Mouse (Mus musculus): ENCODE results near the gene Gria1. TPM values are rescaled to one million over a fixed set of nuclear protein-coding genes. Genes with fewer than 3 reads are reported as not detected.
A peak's percentile ranks its signal among the peaks of the same experiment; 100 is the strongest.

The Gria1 gene
- polyA plus RNA-seq, 1 experiment from 2014 or later, result 2.5 TPM

DNA sequence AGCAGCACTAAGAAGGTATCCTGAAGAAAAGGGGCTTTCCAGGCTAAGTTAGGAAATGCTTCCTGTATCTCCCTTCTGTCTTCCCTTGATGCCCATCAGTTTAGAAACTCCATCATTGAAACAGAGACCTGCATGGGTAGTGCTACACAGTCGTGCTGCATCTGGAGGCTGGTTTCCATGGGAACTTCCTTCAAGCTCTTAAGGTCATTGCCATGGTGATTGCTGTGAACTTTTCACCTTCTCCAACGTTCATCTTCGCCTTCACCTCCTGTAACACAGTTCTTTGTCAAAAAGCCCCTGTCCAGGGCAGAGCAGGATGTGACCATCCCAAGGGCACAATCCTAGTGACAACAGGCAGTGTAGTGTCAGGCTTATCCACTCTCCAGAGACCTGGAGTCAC lies 228.6 kb downstream of the Gria1 start:
- no peaks in the 10 kb centered on the region for H3K36me3 ChIP-seq (ENCODE audit: control insufficient read depth, insufficient read depth, low read length)
- no peak overlapping the region for H3K4me2 ChIP-seq (ENCODE audit: low read depth, low read length)
- H3K27me3 ChIP-seq (replicated peaks; ENCODE audit: control insufficient read depth, insufficient read depth, low read length), result no peaks in the 10 kb centered on the region
- no peak overlapping the region for H3K27ac ChIP-seq (replicated peaks; ENCODE audit: low read depth, low read length)
- H3K9me3 ChIP-seq (ENCODE audit: control insufficient read depth, low read length), result no peaks in the 10 kb centered on the region
- no peak overlapping the region for H3K4me3 ChIP-seq (ENCODE audit: low read depth, low read length)
- no peak for DNase-seq (ENCODE audit: low spot score)
- ATAC-seq (ENCODE audit: low read depth), result no peak
- WGBS, result 29% methylated on average over 3 of the region's 3 CpGs
- no peak overlapping the region for H3K9ac ChIP-seq (ENCODE audit: low read depth, low read length)
- no peaks in the 10 kb centered on the region for H3K4me1 ChIP-seq (ENCODE audit: control insufficient read depth, insufficient read depth, low read length)

GRCm38 (mm10) chr11:57243835-57244234 lies 232.6 kb downstream of the Gria1 start:
- ATAC-seq (ENCODE audit: low read depth), result no peak
- H3K9me3 ChIP-seq (ENCODE audit: control insufficient read depth, low read length), result no peaks in the 10 kb centered on the region
- no peak overlapping the region for H3K27ac ChIP-seq (replicated peaks; ENCODE audit: low read depth, low read length)
- H3K9ac ChIP-seq (ENCODE audit: low read depth, low read length), result no peak overlapping the region
- no peak for DNase-seq (ENCODE audit: low spot score)
- no peaks in the 10 kb centered on the region for H3K27me3 ChIP-seq (replicated peaks; ENCODE audit: control insufficient read depth, insufficient read depth, low read length)
- H3K36me3 ChIP-seq (ENCODE audit: control insufficient read depth, insufficient read depth, low read length), result no peaks in the 10 kb centered on the region
- H3K4me3 ChIP-seq (ENCODE audit: low read depth, low read length), result no peak overlapping the region
- H3K4me2 ChIP-seq (ENCODE audit: low read depth, low read length), result no peak overlapping the region
- no peaks in the 10 kb centered on the region for H3K4me1 ChIP-seq (ENCODE audit: control insufficient read depth, insufficient read depth, low read length)

- Histone ChIP-seq H3K4me1 (ENCODE audit: control insufficient read depth, insufficient read depth, low read length) (no peaks in the 10 kb centered on the region), H3K9me3 (ENCODE audit: control insufficient read depth, low read length) (no peaks in the 10 kb centered on the region), H3K27ac (replicated peaks; ENCODE audit: low read depth, low read length) (no peak overlapping the region), H3K4me2 (ENCODE audit: low read depth, low read length) (no peak overlapping the region), H3K9ac (ENCODE audit: low read depth, low read length) (no peak overlapping the region), H3K36me3 (ENCODE audit: control insufficient read depth, insufficient read depth, low read length) (no peaks in the 10 kb centered on the region), H3K4me3 (ENCODE audit: low read depth, low read length) (no peak overlapping the region), H3K27me3 (replicated peaks; ENCODE audit: control insufficient read depth, insufficient read depth, low read length) (no peaks in the 10 kb centered on the region)
- 80% methylated on average over 6 of the region's 6 CpGs for WGBS
- DNase-seq (ENCODE audit: low spot score) (no peak), ATAC-seq (ENCODE audit: low read depth) (no peak)
Observed at GRCm38 (mm10) chr11:57244543-57244942, 233.4 kb downstream of the Gria1 start.

DNA sequence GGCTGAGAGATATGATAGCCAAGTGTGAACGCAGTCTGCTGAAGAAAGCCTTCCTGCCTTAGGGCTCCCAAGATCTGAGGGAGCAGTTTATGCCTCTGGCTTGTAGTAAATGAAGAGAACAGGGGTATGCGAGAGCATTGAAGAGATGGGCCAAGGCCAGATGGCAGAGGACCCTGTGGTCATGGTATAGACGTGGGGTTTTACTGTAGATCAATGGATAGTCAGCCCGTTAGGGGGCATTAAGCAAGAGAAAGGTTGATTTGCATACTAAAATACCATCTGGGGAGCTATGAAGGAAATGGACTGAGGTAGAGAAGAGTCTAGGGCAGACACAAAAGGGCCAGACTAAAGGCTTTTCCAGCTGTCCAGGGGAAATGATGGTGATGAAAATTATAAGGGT lies 237.7 kb downstream of the Gria1 start:
- Histone ChIP-seq H3K4me3 (ENCODE audit: low read depth, low read length) (no peak overlapping the region), H3K27ac (replicated peaks; ENCODE audit: low read depth, low read length) (no peak overlapping the region), H3K36me3 (ENCODE audit: control insufficient read depth, insufficient read depth, low read length) (no peaks in the 10 kb centered on the region), H3K4me1 (ENCODE audit: control insufficient read depth, insufficient read depth, low read length) (no peaks in the 10 kb centered on the region), H3K4me2 (ENCODE audit: low read depth, low read length) (no peak overlapping the region), H3K9ac (ENCODE audit: low read depth, low read length) (no peak overlapping the region), H3K27me3 (replicated peaks; ENCODE audit: control insufficient read depth, insufficient read depth, low read length) (no peaks in the 10 kb centered on the region), H3K9me3 (ENCODE audit: control insufficient read depth, low read length) (no peaks in the 10 kb centered on the region)
- DNase-seq (ENCODE audit: low spot score) (no peak), ATAC-seq (ENCODE audit: low read depth) (no peak)
- WGBS, result 73% methylated on average over 4 of the region's 4 CpGs

DNA sequence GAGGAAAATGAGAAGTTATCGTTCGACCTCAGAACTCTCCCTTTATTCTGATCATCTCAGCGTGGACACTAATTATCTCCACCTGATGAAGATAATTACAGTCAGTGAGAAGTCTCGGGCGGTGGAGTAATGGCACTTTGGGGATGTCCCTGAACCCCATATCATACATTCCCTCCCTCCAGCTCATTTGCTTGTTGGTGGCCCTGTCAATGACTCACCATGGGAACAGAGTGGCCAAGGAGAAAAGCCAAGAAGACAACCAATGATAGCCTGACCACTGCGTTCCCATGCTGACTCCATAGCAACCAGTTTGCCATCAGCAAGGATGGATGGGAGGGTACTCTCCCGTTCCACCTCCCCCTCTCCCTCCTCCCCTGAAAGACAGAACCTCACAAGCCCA lies 238.9 kb downstream of the Gria1 start:
- no peaks in the 10 kb centered on the region for H3K9me3 ChIP-seq (ENCODE audit: control insufficient read depth, low read length)
- DNase-seq (ENCODE audit: low spot score) (no peak), ATAC-seq (ENCODE audit: low read depth) (no peak)
- no peaks in the 10 kb centered on the region for H3K4me1 ChIP-seq (ENCODE audit: control insufficient read depth, insufficient read depth, low read length)
- H3K9ac ChIP-seq (ENCODE audit: low read depth, low read length), result no peak overlapping the region
- H3K4me2 ChIP-seq (ENCODE audit: low read depth, low read length), result no peak overlapping the region
- no peak overlapping the region for H3K27ac ChIP-seq (replicated peaks; ENCODE audit: low read depth, low read length)
- WGBS, result 70% methylated on average over 7 of the region's 7 CpGs
- H3K27me3 ChIP-seq (replicated peaks; ENCODE audit: control insufficient read depth, insufficient read depth, low read length), result no peaks in the 10 kb centered on the region
- H3K36me3 ChIP-seq (ENCODE audit: control insufficient read depth, insufficient read depth, low read length), result no peaks in the 10 kb centered on the region
- no peak overlapping the region for H3K4me3 ChIP-seq (ENCODE audit: low read depth, low read length)

DNA sequence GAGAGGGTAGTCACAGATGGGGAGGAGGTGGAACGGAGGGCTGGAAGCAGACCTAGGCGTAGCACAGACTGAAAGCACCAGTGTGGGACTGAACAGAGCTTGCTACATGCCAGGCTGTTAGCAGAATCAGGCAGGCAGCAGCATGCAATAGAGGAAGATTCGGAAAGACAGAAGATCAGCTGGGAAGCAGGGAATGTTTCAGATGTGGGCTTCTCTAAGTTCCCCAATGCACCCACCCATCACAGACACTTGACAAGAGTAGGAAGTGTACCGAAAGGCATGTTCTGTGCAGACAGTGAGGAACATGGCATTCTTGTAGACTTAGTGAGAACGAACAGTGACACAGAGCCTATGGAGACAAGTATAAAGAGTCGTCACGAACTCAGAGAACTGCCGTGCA lies 260.5 kb downstream of the Gria1 start:
- WGBS, result 88% methylated on average over 8 of the region's 8 CpGs
- no peak overlapping the region for H3K9ac ChIP-seq (ENCODE audit: low read depth, low read length)
- no peaks in the 10 kb centered on the region for H3K4me1 ChIP-seq (ENCODE audit: control insufficient read depth, insufficient read depth, low read length)

DNA sequence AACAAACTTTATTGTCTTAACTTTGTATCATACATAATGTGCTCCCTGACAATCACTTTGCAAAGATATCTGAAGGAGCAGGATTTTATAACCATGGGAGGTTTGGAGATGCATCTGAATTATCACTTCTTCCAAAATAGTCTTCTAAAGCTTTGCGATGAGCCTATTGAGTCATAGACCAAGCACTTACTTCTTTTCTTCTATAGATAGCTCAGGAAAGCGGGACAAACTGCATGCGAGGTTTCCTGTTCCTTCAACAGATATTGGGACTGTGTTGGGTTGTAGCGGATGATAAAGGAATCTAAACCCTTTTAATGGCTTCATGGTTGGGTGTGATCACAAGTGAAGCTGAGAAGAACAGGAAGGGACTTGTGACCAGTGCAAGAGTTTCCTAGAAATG lies 263.5 kb downstream of the Gria1 start:
- H3K9me3 ChIP-seq (ENCODE audit: control insufficient read depth, low read length), result no peaks in the 10 kb centered on the region
- H3K4me3 ChIP-seq (ENCODE audit: low read depth, low read length), result no peak overlapping the region
- H3K4me2 ChIP-seq (ENCODE audit: low read depth, low read length), result no peak overlapping the region
- H3K9ac ChIP-seq (ENCODE audit: low read depth, low read length), result no peak overlapping the region
- DNase-seq (ENCODE audit: low spot score) (no peak), ATAC-seq (ENCODE audit: low read depth) (no peak)
- no peaks in the 10 kb centered on the region for H3K36me3 ChIP-seq (ENCODE audit: control insufficient read depth, insufficient read depth, low read length)
- H3K27me3 ChIP-seq (replicated peaks; ENCODE audit: control insufficient read depth, insufficient read depth, low read length), result no peaks in the 10 kb centered on the region
- no peak overlapping the region for H3K27ac ChIP-seq (replicated peaks; ENCODE audit: low read depth, low read length)
- no peaks in the 10 kb centered on the region for H3K4me1 ChIP-seq (ENCODE audit: control insufficient read depth, insufficient read depth, low read length)
- WGBS, result 92% methylated on average over 4 of the region's 4 CpGs

More for the DNA sequence above, 260.5 kb downstream of the Gria1 start:
- DNase-seq (ENCODE audit: low spot score) (no peak), ATAC-seq (ENCODE audit: low read depth) (no peak)
- Histone ChIP-seq H3K9me3 (ENCODE audit: control insufficient read depth, low read length) (no peaks in the 10 kb centered on the region), H3K4me2 (ENCODE audit: low read depth, low read length) (no peak overlapping the region), H3K4me3 (ENCODE audit: low read depth, low read length) (no peak overlapping the region), H3K27me3 (replicated peaks; ENCODE audit: control insufficient read depth, insufficient read depth, low read length) (no peaks in the 10 kb centered on the region), H3K27ac (replicated peaks; ENCODE audit: low read depth, low read length) (no peak overlapping the region), H3K36me3 (ENCODE audit: control insufficient read depth, insufficient read depth, low read length) (no peaks in the 10 kb centered on the region)

GRCm38 (mm10) chr11:57278056-57278455 lies 266.9 kb downstream of the Gria1 start:
- H3K27me3 ChIP-seq (replicated peaks; ENCODE audit: control insufficient read depth, insufficient read depth, low read length), result no peaks in the 10 kb centered on the region
- H3K4me2 ChIP-seq (ENCODE audit: low read depth, low read length), result peak overlapping the region; percentile 18; the same call in 1 of the 2 replicates
- H3K4me1 ChIP-seq (ENCODE audit: control insufficient read depth, insufficient read depth, low read length), result no peaks in the 10 kb centered on the region
- no peak overlapping the region for H3K4me3 ChIP-seq (ENCODE audit: low read depth, low read length)
- no peak overlapping the region for H3K9ac ChIP-seq (ENCODE audit: low read depth, low read length)
- WGBS, result 28% methylated on average over 10 of the region's 10 CpGs
- peak; percentile 43 for DNase-seq (ENCODE audit: low spot score)
- no peak for ATAC-seq (ENCODE audit: low read depth)
- no peak overlapping the region for H3K27ac ChIP-seq (replicated peaks; ENCODE audit: low read depth, low read length)
- no peaks in the 10 kb centered on the region for H3K9me3 ChIP-seq (ENCODE audit: control insufficient read depth, low read length)
- no peaks in the 10 kb centered on the region for H3K36me3 ChIP-seq (ENCODE audit: control insufficient read depth, insufficient read depth, low read length)

DNA sequence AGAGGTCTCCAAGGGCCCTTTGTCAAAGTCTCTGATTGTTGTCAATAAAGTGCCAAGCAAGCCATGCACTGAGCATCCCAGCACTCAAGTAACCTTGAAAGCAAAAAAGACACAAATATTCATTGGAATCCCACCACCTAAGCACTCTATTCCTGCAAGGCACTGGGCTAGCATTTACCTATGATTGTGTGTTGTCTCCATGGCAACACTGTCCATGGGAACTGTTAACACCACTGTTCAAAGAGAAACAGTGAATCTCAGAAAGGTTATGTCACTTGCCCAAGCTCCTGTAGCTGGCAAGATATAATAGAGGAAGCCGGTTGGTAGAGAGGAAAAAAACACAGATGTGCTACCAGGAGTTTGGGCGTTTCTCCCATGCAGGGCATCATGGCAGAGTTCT lies 274.9 kb downstream of the Gria1 start:
- no peak overlapping the region for H3K27ac ChIP-seq (replicated peaks; ENCODE audit: low read depth, low read length)
- H3K36me3 ChIP-seq (ENCODE audit: control insufficient read depth, insufficient read depth, low read length), result no peaks in the 10 kb centered on the region
- DNase-seq (ENCODE audit: low spot score) (no peak), ATAC-seq (ENCODE audit: low read depth) (no peak)
- H3K27me3 ChIP-seq (replicated peaks; ENCODE audit: control insufficient read depth, insufficient read depth, low read length), result no peaks in the 10 kb centered on the region
- WGBS, result 83% methylated on average over 2 of the region's 2 CpGs
- H3K4me3 ChIP-seq (ENCODE audit: low read depth, low read length), result no peak overlapping the region
- H3K9ac ChIP-seq (ENCODE audit: low read depth, low read length), result no peak overlapping the region
- no peaks in the 10 kb centered on the region for H3K4me1 ChIP-seq (ENCODE audit: control insufficient read depth, insufficient read depth, low read length)
- H3K4me2 ChIP-seq (ENCODE audit: low read depth, low read length), result no peak overlapping the region
- no peaks in the 10 kb centered on the region for H3K9me3 ChIP-seq (ENCODE audit: control insufficient read depth, low read length)

Data from embryonic facial prominence, embryonic 14.5 days (tissue).